Mouse (Mus musculus) spleen, postnatal 0 days (tissue): Measurements from ENCODE around the gene Mdm1. TPM values are rescaled to one million over a fixed set of nuclear protein-coding genes. Genes with fewer than 3 reads are reported as not detected.

Experiments
- polyA plus RNA-seq: library from polyadenylated mRNA; unstranded; fragments of >200 nt; fragmentation: Nextera tagmentation; extraction: Ambion mirVana; gene quantifications from 2 replicates; pipeline ENCODE4 v1.2.1, GENCODE M21; 2015

Mdm1 gene
- polyA plus RNA-seq, result 9.6 and 10.1 TPM in 2 replicates

GRCm38 (mm10) chr10:118141018-118141883 is at the start of gene Mdm1:
Mdm1 (plus strand) TSS chr10:118141811.

GRCm38 (mm10) chr10:118204642-118205041 is 63.0 kb downstream of the Mdm1 start, which contains the start of gene Il22:
Il22 (plus strand) TSS chr10:118204942.

Other genes with a start within 250 kb of the Mdm1 start
- gene Il22, start 63.1 kb downstream of the Mdm1 start, polyA plus RNA-seq, result not detected in 2 replicates
- not detected in 2 replicates for gene Gm32717, start 99.0 kb downstream of the Mdm1 start, polyA plus RNA-seq
- not detected in 2 replicates for gene Gm32802, start 116.9 kb downstream of the Mdm1 start, polyA plus RNA-seq
- gene Iltifb, start 153.2 kb downstream of the Mdm1 start, polyA plus RNA-seq, result not detected in 2 replicates
- not detected in 2 replicates for gene Gm9040, start 185.2 kb downstream of the Mdm1 start, polyA plus RNA-seq
- gene Gm9044, start 190.6 kb downstream of the Mdm1 start, polyA plus RNA-seq, result not detected in 2 replicates
- 0.12 TPM in 1 of 2 replicates, not detected in the other for gene Gm9045, start 196.0 kb downstream of the Mdm1 start, polyA plus RNA-seq
- gene Gm9046, start 201.4 kb downstream of the Mdm1 start, polyA plus RNA-seq, result not detected in 2 replicates
- gene Gm9048, start 206.9 kb downstream of the Mdm1 start, polyA plus RNA-seq, result not detected in 2 replicates
- gene Gm9049, start 212.3 kb downstream of the Mdm1 start, polyA plus RNA-seq, result 0.12 TPM in 1 of 2 replicates, not detected in the other